Comparison of ENCODE assay signal across 9 mouse cellular contexts in genomic region chr4:63409908-63410582, GRCm38 (mm10). TPM values are rescaled to one million over a fixed set of nuclear protein-coding genes. Genes with fewer than 3 reads are reported as not detected.
DNase-seq lines count a peak whose midpoint lies in the region; ATAC-seq and TF ChIP-seq lines count a peak whose summit lies in the region.
"Had no signal": no experiment of that assay in that cellular context is flagged by ENCODE, and none has a peak within 500 bp of the region (broad histone marks: within the 10 kb centered on the region; RNA-seq: fewer than 3 reads in every experiment).

No protein-coding gene starts in this region.

- peak overlapping the region; percentile 31; the same call in 1 of the 2 replicates for H3K9ac ChIP-seq in intestine, postnatal 0 days (ENCODE audit: low read depth, low read length)
- 0 out of 2 replicates have a peak overlapping the region, but pooled peaks have one; percentile 0 for H3K9ac ChIP-seq in lung, postnatal 0 days (replicated peaks; ENCODE audit: low read depth)

- DNase-seq in CD4-positive, CD25-positive, alpha-beta regulatory T cell, adult 2 months (ENCODE audit: low read depth, low spot score), result peak; percentile 88
- DNase-seq in MN1 (ENCODE audit: low spot score), result peak; percentile 82
- peak; percentile 81 for DNase-seq in embryo, embryonic 9.5 days (ENCODE audit: extremely low spot score)
- peak; percentile 84 to 89 for DNase-seq in heart, adult 18-20 months
- DNase-seq in lung, postnatal 0 days (ENCODE audit: low spot score), result peak; percentile 81
- DNase-seq in ovary, postnatal 14 days (ENCODE audit: low spot score), result peak; percentile 36
- DNase-seq in thymus, postnatal 4 days, result peak; percentile 78

- peak overlapping the region; percentile 50; the same call in 1 of the 2 replicates for H3K27ac ChIP-seq in intestine, postnatal 0 days (ENCODE audit: low read depth, low read length)
- H3K27ac ChIP-seq in lung, postnatal 0 days (ENCODE audit: low read length), result peak overlapping the region; percentile 27

- H3K4me3 ChIP-seq in intestine, postnatal 0 days (ENCODE audit: low read depth, low read length), result peak overlapping the region; percentile 49
- H3K4me3 ChIP-seq in lung, postnatal 0 days (ENCODE audit: low read depth, low read length), result peak overlapping the region; percentile 51

- H3K4me2 ChIP-seq in intestine, postnatal 0 days (replicated peaks; ENCODE audit: low read depth), result peak overlapping the region; percentile 91
- H3K4me2 ChIP-seq in lung, postnatal 0 days (replicated peaks; ENCODE audit: low read depth, low read length), result peak overlapping the region; percentile 81

- ATAC-seq in intestine, postnatal 0 days, result peak; percentile 82
- peak; percentile 74 for ATAC-seq in lung, postnatal 0 days

- 0 out of 2 replicates have a peak, but pooled peaks cover 2% of the 10 kb centered on the region for H3K36me3 ChIP-seq in intestine, postnatal 0 days (ENCODE audit: control insufficient read depth, insufficient read depth)
- H3K36me3 ChIP-seq in lung, postnatal 0 days (ENCODE audit: insufficient read depth, low read length), result no peaks in the 10 kb centered on the region

- 0 out of 2 replicates have a peak, but pooled peaks cover 2% of the 10 kb centered on the region for H3K4me1 ChIP-seq in intestine, postnatal 0 days (replicated peaks; ENCODE audit: control insufficient read depth, insufficient read depth, low read length)
- H3K4me1 ChIP-seq in lung, postnatal 0 days (ENCODE audit: insufficient read depth, low read depth, low read length), result peaks cover 14% of the 10 kb centered on the region

- WGBS in intestine, postnatal 0 days, result under 1% methylated on average over 39 of the region's 39 CpGs
- 3% methylated on average over 35 of the region's 39 CpGs for WGBS in lung, postnatal 0 days

- H3K9me3 ChIP-seq in intestine, postnatal 0 days (ENCODE audit: control insufficient read depth), result no peaks in the 10 kb centered on the region
- H3K9me3 ChIP-seq in lung, postnatal 0 days (ENCODE audit: low read length), result no peaks in the 10 kb centered on the region

- TF ChIP-seq CTCF in intestine, postnatal 0 days (IDR thresholded peaks at IDR 0.05; ENCODE audit: low read depth), result no peak; the same call in 1 of the 2 replicates
- peak; percentile 17; the same call in 1 of the 2 replicates for TF ChIP-seq CTCF in lung, postnatal 0 days (IDR thresholded peaks at IDR 0.05)

- no peak for TF ChIP-seq EP300 in lung, postnatal 0 days (IDR thresholded peaks at IDR 0.05)

- 0 out of 2 replicates have a peak, but pooled peaks cover 3% of the 10 kb centered on the region for H3K27me3 ChIP-seq in intestine, postnatal 0 days (replicated peaks; ENCODE audit: control insufficient read depth, insufficient read depth, low read length)
- no peaks in the 10 kb centered on the region for H3K27me3 ChIP-seq in lung, postnatal 0 days (replicated peaks; ENCODE audit: insufficient read depth, low read length)

RNA-seq across cellular contexts. Expression of gene Akna, which starts 6.9 kb away (rescaled TPM):
- total RNA-seq in heart, adult 18-20 months (2021), result 1 to 10 TPM; 3.5 to 7.3 TPM
- polyA plus RNA-seq in intestine, postnatal 0 days (2015; fragmentation: Nextera tagmentation; extraction: Ambion mirVana), result 1.4 and 1.6 TPM in 2 replicates
- polyA plus RNA-seq in lung, postnatal 0 days (2015; fragmentation: Nextera tagmentation; extraction: Ambion mirVana), result 5.7 and 6.4 TPM in 2 replicates

RNA-seq across cellular contexts. Expression of gene Orm2, which starts 47.8 kb away (rescaled TPM):
- under 1 TPM in 1 of 2 experiments, not detected in 1; 0.82 TPM for total RNA-seq in heart, adult 18-20 months (2021)
- polyA plus RNA-seq in intestine, postnatal 0 days (2015; fragmentation: Nextera tagmentation; extraction: Ambion mirVana), result not detected in 2 replicates
- polyA plus RNA-seq in lung, postnatal 0 days (2015; fragmentation: Nextera tagmentation; extraction: Ambion mirVana), result 0.21 and 0.46 TPM in 2 replicates
- total RNA-seq: layer of hippocampus, postnatal 14 days had no signal

RNA-seq across cellular contexts. Expression of gene Orm3, which starts 54.1 kb away (rescaled TPM):
- total RNA-seq in heart, adult 18-20 months (2021), result 1 to 10 TPM; 2.2 to 3.1 TPM
- polyA plus RNA-seq in intestine, postnatal 0 days (2015; fragmentation: Nextera tagmentation; extraction: Ambion mirVana), result not detected in 2 replicates
- polyA plus RNA-seq in lung, postnatal 0 days (2015; fragmentation: Nextera tagmentation; extraction: Ambion mirVana), result 0.21 TPM in 1 of 2 replicates, not detected in the other
- total RNA-seq: layer of hippocampus, postnatal 14 days had no signal

Comparison
In these comparisons a context has a peak if more than half of its experiments do, and no peak if none do; other contexts are left out.
1. Peak in every context shown above with its lines: DNase-seq, ATAC-seq, H3K4me3 ChIP-seq and H3K27ac ChIP-seq.
2. DNase-seq: peak in every context shown above with its lines; median percentile 88 in CD4-positive, CD25-positive, alpha-beta regulatory T cell, adult 2 months; 86 in heart, adult 18-20 months; 82 in MN1; 81 in embryo, embryonic 9.5 days; 81 in lung, postnatal 0 days; 78 in thymus, postnatal 4 days; 36 in ovary, postnatal 14 days.